In the genomic region with DNA sequence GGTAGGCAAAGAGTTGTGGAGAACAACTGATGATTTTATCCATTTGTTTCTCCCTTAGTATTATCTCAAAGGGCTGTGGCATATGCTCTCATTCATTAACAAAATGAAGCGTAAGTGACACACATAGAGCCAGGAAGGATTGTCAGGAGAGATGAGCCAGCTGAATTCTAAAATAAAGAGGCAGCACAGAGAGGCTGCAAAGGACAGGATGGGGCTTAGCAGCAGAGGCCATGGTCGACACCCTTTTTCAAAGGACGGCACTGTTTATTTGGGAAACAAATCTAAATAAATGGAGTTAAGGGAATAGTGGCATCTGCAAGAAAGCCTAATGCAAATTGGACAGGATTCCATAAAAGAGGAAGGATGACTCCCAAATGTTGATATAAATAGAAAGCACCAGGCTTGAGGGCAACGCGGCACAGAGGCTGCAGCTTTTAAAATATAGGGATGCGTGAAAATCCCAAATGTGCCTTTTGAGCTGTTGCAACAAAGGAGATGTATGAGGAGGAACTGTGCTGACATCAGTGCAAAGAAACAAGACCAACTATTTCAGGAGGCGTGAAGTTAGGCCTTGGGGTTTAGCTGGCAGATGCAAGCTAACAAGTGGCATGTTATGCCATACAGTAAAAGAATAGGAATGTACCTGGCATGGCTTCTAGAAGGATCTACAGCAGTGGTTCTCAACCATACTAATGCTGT, we compare ENCODE assay signal across 22 mouse cellular contexts.
DNase-seq lines count a peak whose midpoint lies in the region; ATAC-seq and TF ChIP-seq lines count a peak whose summit lies in the region.
"Had no signal": no experiment of that assay in that cellular context is flagged by ENCODE, and none has a peak within 500 bp of the region (broad histone marks: within the 10 kb centered on the region; RNA-seq: fewer than 3 reads in every experiment).

No protein-coding gene starts in this region.

- no peak overlapping the region for H3K4me2 ChIP-seq in forebrain, postnatal 0 days (ENCODE audit: low read depth)
- H3K4me2 ChIP-seq in forebrain, embryonic 11.5 days (ENCODE audit: low read depth, low read length, severe bottlenecking): no peak overlapping the region
- H3K4me2 ChIP-seq: embryonic facial prominence, embryonic 12.5 days; forebrain, embryonic 15.5 days; heart, embryonic 11.5 days; limb, embryonic 15.5 days; liver, embryonic 15.5 days; neural tube, embryonic 12.5 days had no signal

- no peak overlapping the region for H3K4me3 ChIP-seq in forebrain, postnatal 0 days (ENCODE audit: low read depth, low read length)
- H3K4me3 ChIP-seq in forebrain, embryonic 11.5 days (ENCODE audit: low read depth, low read length): no peak overlapping the region
- no peak overlapping the region for H3K4me3 ChIP-seq in layer of hippocampus, adult 2 months
- H3K4me3 ChIP-seq: embryonic facial prominence, embryonic 12.5 days; erythroblast, embryonic 14.5 days; forebrain, embryonic 15.5 days; limb, embryonic 15.5 days; liver, embryonic 15.5 days; neural tube, embryonic 12.5 days had no signal

- H3K27ac ChIP-seq in forebrain, postnatal 0 days (ENCODE audit: low read depth, low read length): 0 out of 2 replicates have a peak overlapping the region, but pooled peaks have one; percentile 0
- no peak overlapping the region for H3K27ac ChIP-seq in forebrain, embryonic 11.5 days (ENCODE audit: low read depth, low read length)
- H3K27ac ChIP-seq in layer of hippocampus, adult 2 months: peak overlapping the region; percentile 24; the same call in 1 of the 2 replicates
- H3K27ac ChIP-seq: embryonic facial prominence, embryonic 12.5 days; forebrain, embryonic 15.5 days; kidney, postnatal 0 days; limb, embryonic 15.5 days; liver, embryonic 15.5 days; neural tube, embryonic 12.5 days had no signal

- TF ChIP-seq CTCF in forebrain, postnatal 0 days (IDR thresholded peaks at IDR 0.05; ENCODE audit: low read depth): no peak
- no peak for TF ChIP-seq CTCF in layer of hippocampus, adult 2 months (conservative IDR thresholded peaks at IDR 0.05)

- H3K36me3 ChIP-seq in forebrain, postnatal 0 days (ENCODE audit: insufficient read depth): no peaks in the 10 kb centered on the region
- H3K36me3 ChIP-seq in forebrain, embryonic 11.5 days (ENCODE audit: control insufficient read depth, insufficient read depth, low read length): no peaks in the 10 kb centered on the region
- H3K36me3 ChIP-seq: embryonic facial prominence, embryonic 12.5 days; forebrain, embryonic 15.5 days; limb, embryonic 15.5 days; liver, embryonic 15.5 days; neural tube, embryonic 12.5 days had no signal

- no peak for DNase-seq in forebrain, postnatal 0 days
- no peak for DNase-seq in forebrain, embryonic 11.5 days (ENCODE audit: low spot score)
- no peak for DNase-seq in layer of hippocampus, adult 2 months (ENCODE audit: low spot score in 2 of 2)
- no peak for DNase-seq in layer of hippocampus, adult 9-10 months (ENCODE audit: low spot score)
- peak; percentile 15 for DNase-seq in retina, postnatal 1 day
- no peak for DNase-seq in retina, embryonic 14.5 days (ENCODE audit: low spot score)
- no peak for DNase-seq in spleen, adult 18-20 months
- DNase-seq: heart, postnatal 10 days; kidney, adult 18-20 months; layer of hippocampus, postnatal 36 days; right cerebral cortex, postnatal 14 days; thymus, postnatal 36 days had no signal

- no peak for ATAC-seq in forebrain, postnatal 0 days
- no peak for ATAC-seq in forebrain, embryonic 11.5 days (replicated peaks; ENCODE audit: low FRiP score)
- ATAC-seq: forebrain, embryonic 15.5 days; lung, postnatal 0 days had no signal

- H3K27me3 ChIP-seq in forebrain, postnatal 0 days (ENCODE audit: insufficient read depth, low read length): no peaks in the 10 kb centered on the region
- no peaks in the 10 kb centered on the region for H3K27me3 ChIP-seq in forebrain, embryonic 11.5 days (ENCODE audit: control insufficient read depth, insufficient read depth, low read length)
- H3K27me3 ChIP-seq: CH12.LX; embryonic facial prominence, embryonic 12.5 days; forebrain, embryonic 15.5 days; limb, embryonic 15.5 days; liver, embryonic 15.5 days; neural tube, embryonic 12.5 days had no signal

- WGBS in forebrain, postnatal 0 days: 61% methylated on average over 7 of the region's 7 CpGs
- 86% methylated on average over 7 of the region's 7 CpGs for WGBS in forebrain, embryonic 11.5 days

- no peaks in the 10 kb centered on the region for H3K9me3 ChIP-seq in forebrain, postnatal 0 days (ENCODE audit: low read length)
- H3K9me3 ChIP-seq in forebrain, embryonic 11.5 days (ENCODE audit: control insufficient read depth, low read length): no peaks in the 10 kb centered on the region
- H3K9me3 ChIP-seq: embryonic facial prominence, embryonic 12.5 days; forebrain, embryonic 15.5 days; limb, embryonic 15.5 days; liver, embryonic 15.5 days; neural tube, embryonic 12.5 days had no signal

- H3K4me1 ChIP-seq in forebrain, postnatal 0 days (ENCODE audit: insufficient read depth): no peaks in the 10 kb centered on the region
- 0 out of 2 replicates have a peak, but pooled peaks cover 2% of the 10 kb centered on the region for H3K4me1 ChIP-seq in forebrain, embryonic 11.5 days (replicated peaks; ENCODE audit: control insufficient read depth, insufficient read depth, low read length)
- H3K4me1 ChIP-seq: embryonic facial prominence, embryonic 12.5 days; limb, embryonic 15.5 days; liver, embryonic 15.5 days; neural tube, embryonic 12.5 days had no signal

- no peak overlapping the region for H3K9ac ChIP-seq in forebrain, postnatal 0 days
- H3K9ac ChIP-seq in forebrain, embryonic 11.5 days (ENCODE audit: low read length): no peak overlapping the region
- H3K9ac ChIP-seq: embryonic facial prominence, embryonic 12.5 days; forebrain, embryonic 15.5 days; limb, embryonic 15.5 days; liver, embryonic 15.5 days; neural tube, embryonic 12.5 days had no signal
